Mouse (Mus musculus): ENCODE data around the gene Prok2. TPM values are rescaled to one million over a fixed set of nuclear protein-coding genes. Genes with fewer than 3 reads are reported as not detected.

The Prok2 gene
- 10 to 100 TPM; 10.5 to 12.4 TPM for total RNA-seq (2023)

DNA sequence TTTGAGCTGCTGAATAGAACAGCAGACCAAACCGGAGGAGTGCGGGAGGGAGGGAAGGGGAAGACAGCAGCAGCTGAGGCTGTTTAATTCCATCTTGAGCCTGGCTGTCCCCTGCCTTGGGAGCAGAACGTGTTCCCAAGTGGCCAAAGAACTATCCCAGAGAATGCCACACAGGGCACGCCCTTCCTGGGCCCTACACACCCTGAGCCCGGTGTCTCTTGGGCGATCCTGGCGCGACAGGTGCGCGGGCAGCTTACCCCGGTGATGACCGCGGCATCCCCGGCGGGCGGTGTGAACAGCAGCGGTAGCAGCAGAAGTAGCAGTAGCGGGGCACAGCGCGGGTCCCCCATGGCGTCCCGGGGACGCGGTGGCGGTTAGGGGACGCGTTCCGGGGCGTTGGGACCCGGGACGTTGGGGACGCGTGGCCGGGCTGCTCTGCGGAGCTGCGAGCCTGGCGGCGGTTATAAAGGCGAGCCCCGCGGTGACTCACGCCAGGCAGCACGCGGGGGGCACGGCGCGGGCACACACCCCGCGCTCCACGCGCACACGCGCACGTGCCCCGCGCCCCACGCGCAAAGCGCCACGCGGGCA is at the start of gene Prok2:
TSS of gene Prok2 (minus strand) at position 422 of the 591 bp plus-strand sequence.

GRCm38 (mm10) chr6:99692206-99692915 is 33.8 kb downstream of the Prok2 start, which contains the start of gene Gpr27:
Gpr27 (plus strand) TSS chr6:99692679.

GRCm38 (mm10) chr6:99666318-99667171 is 59.6 kb downstream of the Prok2 start, which contains the start of the genes Eif4e3 and Gm20696:
Eif4e3 (minus strand) TSS chr6:99666771.
Gm20696 (minus strand) TSS chr6:99666797.

Other genes starting within 250 kb of the Prok2 start
- 100 to 1,000 TPM; 122 to 138 TPM for gene Foxp1, start 203.7 kb downstream of the Prok2 start, total RNA-seq (2023)
- 10 to 100 TPM; 43.5 to 45.3 TPM for gene Eif4e3, start 59.6 kb downstream of the Prok2 start, total RNA-seq (2023)
- 10 to 100 TPM; 16.0 to 24.3 TPM for gene Gm20696, start 59.6 kb downstream of the Prok2 start, total RNA-seq (2023)
- gene Gpr27, start 33.7 kb downstream of the Prok2 start, total RNA-seq (2023): 10 to 100 TPM; 26.9 to 29.7 TPM

Measured in neutrophil, adult 83 days (primary cell).